Mouse (Mus musculus) thymus, adult 2 months (tissue): ENCODE measurements around the gene Schip1.

ENCODE experiments used
- CTCF ChIP-seq: fragments of 200-500 bp; IDR thresholded peaks from 2 replicates; pipeline ENCODE4 v1.5.1; 2012; ENCODE audit warnings: mild to moderate bottlenecking, control low read depth, low read length, moderate library complexity, borderline replicate concordance; ENCODE audit not compliant: control insufficient read depth, poor library complexity, insufficient read depth; ENCODE audit errors: extremely low read depth
- POLR2A ChIP-seq: fragments of 200-500 bp; IDR thresholded peaks from 2 replicates; pipeline ENCODE4 v1.6.1; 2012; ENCODE audit warnings: mild to moderate bottlenecking, low read length, control low read depth, moderate library complexity; ENCODE audit not compliant: control insufficient read depth, poor library complexity, insufficient read depth; ENCODE audit errors: extremely low read depth

GRCm38 (mm10) chr3:68385544-68385943, 320.9 kb downstream of the Schip1 start:
- no peak for TF ChIP-seq CTCF
- no peak for TF ChIP-seq POLR2A
